Mouse (Mus musculus): ENCODE measurements around the gene Atn1.

DNA sequence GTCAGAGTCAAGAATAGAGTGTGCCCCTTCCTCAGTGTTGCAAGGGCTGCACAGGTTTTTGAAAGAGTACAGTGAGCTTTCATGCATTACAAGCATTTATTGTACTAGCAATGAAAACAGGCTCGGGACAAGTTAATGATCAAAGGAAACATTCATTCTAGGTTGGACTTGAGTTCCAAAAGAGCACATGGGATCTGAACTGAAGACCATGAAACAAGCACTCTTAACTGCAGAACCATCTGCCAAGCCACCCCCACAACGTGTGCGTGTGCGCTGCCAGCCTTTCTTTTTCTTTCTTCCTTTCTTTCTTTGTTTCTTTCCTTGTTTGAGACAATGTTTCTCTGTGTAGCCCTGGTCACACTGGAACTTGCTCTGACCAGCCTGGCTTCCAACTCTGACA, 39.5 kb upstream of the Atn1 start:
- TF ChIP-seq CHD2 (IDR thresholded peaks at IDR 0.05; ENCODE audit: low read depth, low read length) = no peak
- TF ChIP-seq MAFK (IDR thresholded peaks at IDR 0.05; ENCODE audit: insufficient read depth, low read depth, low read length) = no peak

All from ES-E14 (cell line).